Mouse (Mus musculus): ENCODE measurements around the gene Appl1. TPM values are rescaled to one million over a fixed set of nuclear protein-coding genes. Genes with fewer than 3 reads are reported as not detected.

Gene Appl1
- polyA plus RNA-seq, 1 experiment, result 28.4 TPM

- H3K4me3 ChIP-seq (replicated peaks; ENCODE audit: insufficient read depth, low read depth, low read length), result no peak overlapping the region
- no peak for TF ChIP-seq CTCF (IDR thresholded peaks at IDR 0.05; ENCODE audit: borderline replicate concordance, insufficient read depth, low read depth, low read length)
- TF ChIP-seq POLR2A (IDR thresholded peaks at IDR 0.05; ENCODE audit: borderline replicate concordance, insufficient read depth, low read length), result no peak
- no peak overlapping the region for H3K27ac ChIP-seq (ENCODE audit: insufficient read depth, low read length)
- H3K27me3 ChIP-seq (ENCODE audit: control insufficient read depth, insufficient read depth, low read length), result no peaks in the 10 kb centered on the region
- DNase-seq, result no peak
- H3K4me1 ChIP-seq (ENCODE audit: control insufficient read depth, insufficient read depth, low read length), result no peaks in the 10 kb centered on the region
Measured at GRCm38 (mm10) chr14:26996257-26996656, 25.2 kb upstream of the Appl1 start.

- H3K4me3 ChIP-seq (replicated peaks; ENCODE audit: insufficient read depth, low read depth, low read length), result peak within 1 kb of the TSS; percentile 53
- no peak within 1 kb of the TSS for H3K27ac ChIP-seq (ENCODE audit: insufficient read depth, low read length)
- no peaks in the 10 kb centered on the region for H3K4me1 ChIP-seq (ENCODE audit: control insufficient read depth, insufficient read depth, low read length)
- no peaks in the 10 kb centered on the region for H3K27me3 ChIP-seq (ENCODE audit: control insufficient read depth, insufficient read depth, low read length)
- DNase-seq, result peak; percentile 7 to 12
- WGBS, result 10% methylated on average over 16 of the region's 16 CpGs
- TF ChIP-seq CTCF (IDR thresholded peaks at IDR 0.05; ENCODE audit: borderline replicate concordance, insufficient read depth, low read depth, low read length) (no peak), POLR2A (IDR thresholded peaks at IDR 0.05; ENCODE audit: borderline replicate concordance, insufficient read depth, low read length) (no peak)
Measured at GRCm38 (mm10) chr14:26994211-26994741, 23.2 kb upstream of the Appl1 start, which contains the start of gene Hesx1. Hesx1 (plus strand) TSS chr14:26994416.

- TF ChIP-seq POLR2A (IDR thresholded peaks at IDR 0.05; ENCODE audit: borderline replicate concordance, insufficient read depth, low read length) (no peak), CTCF (IDR thresholded peaks at IDR 0.05; ENCODE audit: borderline replicate concordance, insufficient read depth, low read depth, low read length) (no peak)
- WGBS, result 63% methylated on average over 3 of the region's 3 CpGs
- H3K27ac ChIP-seq (ENCODE audit: insufficient read depth, low read length), result no peak overlapping the region
- no peak for DNase-seq
- H3K4me3 ChIP-seq (replicated peaks; ENCODE audit: insufficient read depth, low read depth, low read length), result no peak overlapping the region
- no peaks in the 10 kb centered on the region for H3K27me3 ChIP-seq (ENCODE audit: control insufficient read depth, insufficient read depth, low read length)
- no peaks in the 10 kb centered on the region for H3K4me1 ChIP-seq (ENCODE audit: control insufficient read depth, insufficient read depth, low read length)
Measured at GRCm38 (mm10) chr14:26993427-26993826, 22.4 kb upstream of the Appl1 start.

GRCm38 (mm10) chr14:26991622-26992021 lies 20.6 kb upstream of the Appl1 start:
- Histone ChIP-seq H3K27me3 (ENCODE audit: control insufficient read depth, insufficient read depth, low read length) (no peaks in the 10 kb centered on the region), H3K4me3 (replicated peaks; ENCODE audit: insufficient read depth, low read depth, low read length) (no peak overlapping the region), H3K27ac (ENCODE audit: insufficient read depth, low read length) (no peak overlapping the region), H3K4me1 (ENCODE audit: control insufficient read depth, insufficient read depth, low read length) (no peaks in the 10 kb centered on the region)
- DNase-seq, result no peak
- WGBS, result 68% methylated on average over 18 of the region's 18 CpGs
- TF ChIP-seq POLR2A (IDR thresholded peaks at IDR 0.05; ENCODE audit: borderline replicate concordance, insufficient read depth, low read length) (no peak), CTCF (IDR thresholded peaks at IDR 0.05; ENCODE audit: borderline replicate concordance, insufficient read depth, low read depth, low read length) (no peak)

- Histone ChIP-seq H3K4me1 (ENCODE audit: control insufficient read depth, insufficient read depth, low read length) (no peaks in the 10 kb centered on the region), H3K27ac (ENCODE audit: insufficient read depth, low read length) (no peak overlapping the region), H3K4me3 (replicated peaks; ENCODE audit: insufficient read depth, low read depth, low read length) (no peak overlapping the region), H3K27me3 (ENCODE audit: control insufficient read depth, insufficient read depth, low read length) (no peaks in the 10 kb centered on the region)
- DNase-seq, result no peak
- no peak for TF ChIP-seq CTCF (IDR thresholded peaks at IDR 0.05; ENCODE audit: borderline replicate concordance, insufficient read depth, low read depth, low read length)
- TF ChIP-seq POLR2A (IDR thresholded peaks at IDR 0.05; ENCODE audit: borderline replicate concordance, insufficient read depth, low read length), result no peak
- 64% methylated on average over 2 of the region's 2 CpGs for WGBS
Measured at GRCm38 (mm10) chr14:26988694-26989093, 17.7 kb upstream of the Appl1 start.

GRCm38 (mm10) chr14:26982150-26982530 lies 11.1 kb upstream of the Appl1 start:
- H3K27me3 ChIP-seq (ENCODE audit: control insufficient read depth, insufficient read depth, low read length), result no peaks in the 10 kb centered on the region
- no peak overlapping the region for H3K4me3 ChIP-seq (replicated peaks; ENCODE audit: insufficient read depth, low read depth, low read length)
- 81% methylated on average over 5 of the region's 5 CpGs for WGBS
- H3K4me1 ChIP-seq (ENCODE audit: control insufficient read depth, insufficient read depth, low read length), result no peaks in the 10 kb centered on the region
- TF ChIP-seq POLR2A (IDR thresholded peaks at IDR 0.05; ENCODE audit: borderline replicate concordance, insufficient read depth, low read length), result no peak
- TF ChIP-seq CTCF (IDR thresholded peaks at IDR 0.05; ENCODE audit: borderline replicate concordance, insufficient read depth, low read depth, low read length), result no peak
- DNase-seq, result no peak
- no peak overlapping the region for H3K27ac ChIP-seq (ENCODE audit: insufficient read depth, low read length)

- no peak overlapping the region for H3K27ac ChIP-seq (ENCODE audit: insufficient read depth, low read length)
- DNase-seq, result no peak
- 59% methylated on average over 5 of the region's 5 CpGs for WGBS
Measured at GRCm38 (mm10) chr14:26981494-26982149, 10.6 kb upstream of the Appl1 start.

GRCm38 (mm10) chr14:26981021-26981420 lies 10.0 kb upstream of the Appl1 start:
- 96% methylated on average over 8 of the region's 8 CpGs for WGBS
- Histone ChIP-seq H3K27ac (ENCODE audit: insufficient read depth, low read length) (no peak overlapping the region), H3K27me3 (ENCODE audit: control insufficient read depth, insufficient read depth, low read length) (no peaks in the 10 kb centered on the region), H3K4me1 (ENCODE audit: control insufficient read depth, insufficient read depth, low read length) (no peaks in the 10 kb centered on the region), H3K4me3 (replicated peaks; ENCODE audit: insufficient read depth, low read depth, low read length) (no peak overlapping the region)
- DNase-seq, result no peak
- no peak for TF ChIP-seq POLR2A (IDR thresholded peaks at IDR 0.05; ENCODE audit: borderline replicate concordance, insufficient read depth, low read length)
- no peak for TF ChIP-seq CTCF (IDR thresholded peaks at IDR 0.05; ENCODE audit: borderline replicate concordance, insufficient read depth, low read depth, low read length)

More at GRCm38 (mm10) chr14:26981494-26982149, 10.6 kb upstream of the Appl1 start:
- Histone ChIP-seq H3K27me3 (ENCODE audit: control insufficient read depth, insufficient read depth, low read length) (no peaks in the 10 kb centered on the region), H3K4me1 (ENCODE audit: control insufficient read depth, insufficient read depth, low read length) (no peaks in the 10 kb centered on the region), H3K4me3 (replicated peaks; ENCODE audit: insufficient read depth, low read depth, low read length) (no peak overlapping the region)
- no peak for TF ChIP-seq CTCF (IDR thresholded peaks at IDR 0.05; ENCODE audit: borderline replicate concordance, insufficient read depth, low read depth, low read length)
- TF ChIP-seq POLR2A (IDR thresholded peaks at IDR 0.05; ENCODE audit: borderline replicate concordance, insufficient read depth, low read length), result no peak
